Mouse (Mus musculus) kidney, postnatal 25 days (tissue): ENCODE data around the gene Gm10282.

Experiments
- DNase-seq, 2 experiments: peaks; one replicate each; pipeline ENCODE4 v3.0.0; 2021; ENCODE audit warnings: mixed read lengths in 2 of 2

The Gm10282 gene

DNA sequence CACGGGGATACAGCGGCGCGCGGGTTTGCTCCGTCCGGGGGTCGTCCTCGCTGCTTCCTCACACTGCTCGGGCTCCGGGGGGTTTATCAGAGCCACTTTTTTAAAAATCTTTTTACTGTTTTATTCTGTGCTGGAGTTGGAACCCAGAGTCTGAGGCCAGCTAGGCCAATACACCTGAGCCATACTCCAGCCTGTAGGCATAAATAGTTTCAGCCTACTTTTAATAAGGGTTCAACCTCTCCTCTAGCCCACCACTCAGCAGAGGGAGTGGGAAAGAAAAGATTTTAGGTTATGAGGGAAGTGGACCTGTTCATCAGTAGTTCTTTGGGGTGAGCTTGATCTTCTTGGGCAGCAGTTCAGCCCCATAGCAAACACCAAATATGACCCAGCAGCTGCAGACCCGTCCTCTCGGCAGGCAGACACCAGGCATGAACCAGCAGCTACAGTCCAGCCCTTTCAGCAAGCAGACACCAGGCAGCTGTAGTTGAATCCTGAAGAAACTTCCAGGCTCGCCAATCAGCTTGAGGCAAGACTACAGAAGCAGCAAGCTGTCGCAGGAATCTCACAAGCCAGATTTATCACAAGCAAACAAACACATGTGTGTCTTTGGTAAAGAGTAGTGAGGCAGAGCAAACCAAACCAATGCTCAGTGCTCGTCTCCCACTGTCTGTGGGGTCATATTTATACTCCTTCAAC, at the start of gene Gm10282:
Gm10282 (minus strand) TSS at position 51 of the 696 bp plus-strand sequence.
- no peak for DNase-seq

DNA sequence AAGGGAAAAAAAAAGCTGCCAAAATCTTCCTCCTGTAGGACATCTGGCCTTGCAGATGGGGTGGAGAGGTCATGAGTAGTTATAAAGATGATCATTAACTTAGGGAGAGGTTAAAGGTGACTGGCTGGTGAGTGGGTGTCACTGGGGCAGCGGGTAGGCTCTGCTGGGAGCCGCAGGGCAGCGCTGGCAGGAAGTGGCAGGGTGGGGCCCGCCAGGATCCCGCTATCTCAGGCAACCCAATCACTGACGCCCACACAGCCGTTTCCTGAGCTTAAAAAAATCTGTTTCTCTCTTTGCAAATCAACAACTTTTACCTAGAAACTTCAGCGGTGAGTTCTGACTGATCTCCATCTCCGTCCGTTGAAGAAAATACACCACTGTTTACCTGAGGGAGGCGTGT, 49.2 kb upstream of the Gm10282 start:
- peak; percentile 69 to 84 for DNase-seq

DNA sequence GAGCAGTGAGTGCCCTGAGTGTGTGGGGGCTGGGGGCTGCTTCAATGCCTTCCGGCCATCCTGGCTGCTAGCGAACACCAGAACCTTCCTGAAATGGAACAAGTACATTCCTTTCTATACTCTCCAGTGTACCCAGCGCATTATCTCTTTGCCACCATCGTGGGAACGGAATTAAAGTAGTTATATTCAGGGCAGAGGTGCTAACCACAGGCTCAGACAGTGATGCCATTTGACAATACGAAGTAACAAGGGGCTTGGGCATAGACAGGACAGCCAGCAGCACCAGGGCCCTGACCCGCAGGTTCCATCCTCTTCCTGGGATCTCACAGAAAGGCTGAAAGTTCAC, 48.6 kb upstream of the Gm10282 start:
- DNase-seq, result no peak

DNA sequence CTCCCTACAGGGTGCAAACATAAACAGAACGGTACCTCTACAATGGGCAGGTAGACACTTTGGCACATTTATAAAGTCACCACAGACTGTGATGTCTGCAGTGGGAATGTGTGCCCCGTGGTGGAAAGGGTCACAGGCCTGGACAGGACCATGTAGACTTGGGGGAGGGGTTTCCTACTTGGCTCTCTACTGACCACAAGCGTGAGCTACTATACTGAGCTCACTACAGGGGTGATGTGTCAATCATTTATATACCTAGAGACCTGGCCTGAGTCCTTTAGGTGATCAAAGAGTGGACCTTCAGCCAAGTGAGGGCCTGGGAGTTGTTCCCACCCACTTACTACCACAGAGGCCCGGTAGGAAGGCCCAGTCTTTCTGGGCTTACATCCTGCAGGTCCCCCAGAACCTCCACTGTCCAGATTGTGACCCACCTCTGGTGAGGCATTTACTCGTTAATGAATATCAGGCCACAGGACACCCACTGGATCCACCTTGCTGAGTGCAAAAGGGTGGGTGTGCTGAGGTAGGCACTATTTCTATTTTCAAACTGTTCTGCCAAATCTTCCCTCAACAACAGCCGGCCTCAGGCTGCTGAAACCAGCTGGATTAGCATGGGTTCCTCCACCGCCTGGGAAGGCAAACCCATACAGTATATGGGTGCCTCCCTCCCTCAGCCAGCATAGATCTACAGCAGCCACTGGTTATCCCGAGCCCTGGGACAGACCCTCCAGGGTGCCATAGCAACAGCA, 48.1 kb upstream of the Gm10282 start:
- peak; percentile 67 to 83 for DNase-seq

DNA sequence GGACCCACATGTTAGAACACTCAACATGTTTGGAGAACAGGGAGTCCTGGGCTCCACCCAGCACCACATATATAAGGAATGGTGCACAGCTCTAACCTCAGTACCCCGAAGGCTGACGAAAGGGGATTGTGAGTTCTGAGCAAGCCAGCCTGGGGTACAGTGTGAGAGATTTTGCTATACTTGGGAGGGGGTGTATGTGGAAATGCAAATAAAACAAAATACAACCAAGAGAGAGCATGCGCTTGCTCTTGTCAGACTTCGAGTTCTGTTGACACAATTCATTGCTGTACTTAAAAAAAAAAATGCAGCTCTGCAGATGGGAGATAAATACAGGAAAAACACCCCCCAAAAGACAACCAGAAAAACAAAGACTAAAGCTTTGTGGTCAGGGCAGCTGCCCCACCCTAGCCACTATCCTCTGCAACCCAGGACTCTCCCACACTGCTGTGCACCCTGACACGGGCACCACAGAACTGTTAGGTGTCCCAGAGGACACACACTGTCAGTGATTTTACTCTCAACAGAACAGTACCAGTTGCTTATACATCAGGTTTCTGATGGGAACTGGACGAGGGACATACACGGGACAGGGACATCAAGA, 46.4 kb upstream of the Gm10282 start:
- DNase-seq, result no peak

DNA sequence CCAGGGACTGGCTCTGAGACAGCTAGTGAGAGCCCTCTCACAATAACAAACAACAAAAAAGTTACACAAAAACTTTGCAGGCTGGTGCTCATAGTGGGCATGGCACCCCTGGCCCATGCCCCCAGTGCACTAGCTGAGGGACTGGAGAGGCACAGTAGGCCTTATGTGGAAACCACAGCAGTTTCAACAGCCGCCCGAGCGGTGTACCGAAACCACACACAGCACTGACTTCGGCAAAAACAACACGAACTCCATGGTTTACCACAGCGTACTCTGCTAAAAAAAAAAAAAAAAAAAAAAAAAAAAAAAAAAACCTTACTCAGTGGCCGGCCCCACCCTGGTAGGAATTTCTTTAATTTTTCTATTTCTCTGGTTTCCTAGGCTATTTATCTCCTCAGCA, 45.7 kb upstream of the Gm10282 start:
- DNase-seq, result no peak

DNA sequence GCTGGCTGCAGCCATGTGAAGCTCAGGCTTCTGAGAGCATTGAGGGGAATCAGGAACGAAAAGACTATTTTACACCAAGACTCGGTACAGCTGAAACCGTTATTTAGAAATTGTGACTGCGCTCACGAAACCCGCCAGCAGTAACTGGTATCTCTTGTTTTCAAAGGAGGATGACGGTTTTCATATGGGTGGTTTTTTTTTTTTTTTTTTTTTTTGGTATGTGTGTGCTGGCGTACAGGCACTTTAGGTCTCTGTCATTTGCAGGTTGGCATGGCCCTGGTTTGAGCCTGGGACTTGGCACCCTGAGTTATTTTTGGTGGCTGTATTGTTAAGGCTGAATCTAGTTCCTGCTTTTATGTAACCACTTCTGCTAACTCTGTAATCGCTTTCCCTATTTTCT, 44.8 kb upstream of the Gm10282 start:
- no peak for DNase-seq

DNA sequence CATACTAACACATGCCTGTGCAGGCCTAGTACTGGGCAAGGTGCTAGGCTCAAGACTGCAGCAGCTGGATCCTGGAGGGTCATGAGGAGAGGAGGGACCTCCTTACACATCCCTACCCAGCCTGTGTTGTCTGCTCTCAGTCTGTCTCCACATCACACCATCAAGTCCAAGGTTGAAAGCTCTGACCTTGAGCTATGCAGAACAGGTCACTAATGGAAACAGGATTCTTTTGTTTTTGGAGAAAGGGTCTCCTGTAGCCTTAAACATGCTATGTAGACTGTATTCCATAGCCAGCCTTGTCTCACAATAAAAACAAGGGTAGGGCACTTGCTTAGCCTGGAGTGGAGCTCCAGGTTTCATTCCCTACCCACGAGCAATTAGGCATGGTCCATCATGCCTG, 43.9 kb upstream of the Gm10282 start:
- no peak for DNase-seq

DNA sequence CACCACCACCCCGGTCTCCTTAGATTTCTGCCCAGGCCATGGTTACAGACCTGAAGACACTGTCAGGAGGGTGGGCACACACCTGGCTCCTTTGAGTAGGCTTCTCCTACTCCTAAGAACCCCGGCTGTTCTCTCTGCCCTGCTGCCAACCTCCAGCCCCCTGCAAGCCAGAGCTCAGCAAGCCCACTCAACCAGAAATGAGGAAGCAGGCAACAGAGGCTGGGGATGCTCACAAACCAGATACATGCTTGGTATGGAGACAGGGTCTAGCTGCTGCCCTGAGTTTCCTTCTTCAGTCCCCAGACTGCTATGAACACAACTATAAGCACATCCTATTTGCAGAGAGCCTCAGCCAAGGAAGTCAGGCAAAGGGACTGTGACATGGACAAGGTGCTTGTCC, 43.1 kb upstream of the Gm10282 start:
- no peak for DNase-seq

DNA sequence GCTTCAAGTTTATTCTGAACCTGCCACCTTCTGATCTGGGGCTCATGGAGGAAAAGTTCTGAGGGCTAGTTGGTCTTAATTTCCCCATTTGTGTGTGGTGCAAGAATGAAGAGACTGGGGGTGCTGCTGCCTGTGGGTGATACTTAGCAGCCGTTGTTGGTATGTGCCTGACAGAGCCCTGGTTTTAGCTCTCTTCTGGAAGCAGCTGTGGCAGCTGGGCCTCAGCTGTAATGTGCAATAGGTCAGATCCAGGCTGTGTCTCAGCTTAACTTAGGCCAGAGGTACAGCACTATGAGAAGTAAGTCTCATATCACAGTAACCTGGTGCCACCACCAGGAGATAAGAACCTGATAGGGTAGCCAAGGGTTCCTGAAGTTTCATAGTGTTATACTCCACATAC, 42.5 kb upstream of the Gm10282 start:
- DNase-seq, result no peak

DNA sequence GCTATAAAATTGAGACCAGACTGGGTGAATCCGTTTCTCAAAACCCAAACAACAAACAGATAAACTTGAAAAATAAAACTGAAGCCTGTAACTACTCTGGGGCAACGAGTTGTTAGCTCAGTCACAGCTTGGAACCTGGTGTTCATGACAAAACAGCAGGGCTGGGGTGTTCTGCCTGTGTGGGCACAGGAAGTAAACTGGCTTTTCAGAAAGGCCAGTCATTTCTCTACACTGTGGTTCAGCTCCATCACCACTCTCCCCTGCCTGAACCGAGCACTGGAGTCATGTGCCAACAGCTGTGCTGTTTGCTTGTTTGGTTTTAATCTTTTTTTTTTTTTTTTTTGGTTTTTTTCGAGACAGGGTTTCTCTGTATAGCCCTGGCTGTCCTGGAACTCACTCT, 38.7 kb upstream of the Gm10282 start:
- DNase-seq, result no peak

DNA sequence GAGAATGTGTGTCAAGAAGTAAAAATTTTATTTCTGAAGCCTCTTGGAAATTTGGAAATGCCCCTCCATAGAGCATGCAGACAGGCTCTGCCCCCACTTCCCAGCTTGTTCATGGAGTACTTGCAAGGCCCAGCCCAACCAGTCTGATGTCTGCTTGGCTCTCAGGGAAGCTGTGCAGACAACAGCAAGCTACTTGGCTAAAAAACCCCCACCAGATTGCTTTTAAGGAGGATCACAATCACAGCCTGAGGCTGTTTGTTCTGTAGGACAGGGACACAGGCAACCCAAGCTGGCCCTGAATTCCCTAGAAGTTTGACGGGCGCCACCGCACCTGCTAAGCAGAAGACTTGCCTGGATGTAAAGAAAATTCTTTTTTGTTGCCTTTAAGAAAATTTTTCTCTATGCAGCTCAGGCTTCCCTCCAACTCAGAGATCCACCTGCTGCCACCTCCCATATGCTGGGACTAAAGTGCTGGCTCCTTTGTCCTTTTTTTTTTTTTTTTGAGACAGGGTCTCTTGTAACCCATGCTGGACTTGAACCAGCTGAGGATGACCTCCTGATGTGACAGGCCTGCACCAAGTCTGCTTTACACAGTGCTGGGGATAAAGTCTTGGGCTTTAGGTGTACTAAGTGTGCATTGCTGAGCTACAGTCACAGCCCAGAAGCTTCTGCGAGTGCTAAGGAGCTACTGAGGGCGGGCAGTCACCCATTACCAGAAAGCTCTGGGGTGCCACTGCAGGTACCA, 37.7 kb upstream of the Gm10282 start:
- DNase-seq, result no peak

DNA sequence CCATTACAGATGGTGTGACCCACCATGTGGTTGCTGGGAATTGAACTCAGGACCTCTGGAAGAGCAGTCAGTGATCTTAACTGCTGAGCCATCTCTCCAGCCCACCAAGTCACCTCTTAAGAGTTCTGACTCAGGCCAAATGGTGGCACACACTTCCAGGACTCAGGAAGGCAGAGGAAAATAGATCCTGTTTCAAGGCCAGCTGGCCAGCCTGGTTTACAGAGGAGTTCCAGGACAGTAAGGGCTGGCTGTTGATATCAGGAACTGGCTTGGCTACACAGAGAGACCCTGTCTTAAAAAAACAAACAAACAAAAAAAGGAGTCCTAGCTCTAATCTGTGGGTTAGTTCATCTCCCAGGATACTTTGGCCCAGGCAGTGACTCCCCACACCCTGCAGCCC, 32.0 kb upstream of the Gm10282 start:
- no peak for DNase-seq

DNA sequence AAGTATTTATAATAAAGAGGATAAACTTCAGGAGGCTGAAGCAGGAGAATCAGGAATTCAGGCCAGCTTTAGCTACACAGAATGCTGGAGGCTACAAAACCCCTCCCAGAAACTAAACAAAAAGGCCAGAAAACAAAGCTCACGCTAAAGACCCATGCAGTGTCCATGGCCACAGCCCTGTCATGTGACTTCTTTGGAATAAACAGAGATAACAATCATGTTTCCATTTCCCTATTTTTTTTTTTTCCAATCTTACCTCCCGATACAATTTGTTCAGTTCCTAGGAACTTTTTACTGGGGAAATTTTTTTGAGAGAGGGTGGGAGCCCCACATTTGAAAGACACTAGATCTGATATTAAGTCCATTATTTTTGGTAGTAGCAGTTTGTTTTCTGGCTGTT, 31.2 kb upstream of the Gm10282 start:
- peak in 1 of 2 experiments; percentile 24 for DNase-seq

DNA sequence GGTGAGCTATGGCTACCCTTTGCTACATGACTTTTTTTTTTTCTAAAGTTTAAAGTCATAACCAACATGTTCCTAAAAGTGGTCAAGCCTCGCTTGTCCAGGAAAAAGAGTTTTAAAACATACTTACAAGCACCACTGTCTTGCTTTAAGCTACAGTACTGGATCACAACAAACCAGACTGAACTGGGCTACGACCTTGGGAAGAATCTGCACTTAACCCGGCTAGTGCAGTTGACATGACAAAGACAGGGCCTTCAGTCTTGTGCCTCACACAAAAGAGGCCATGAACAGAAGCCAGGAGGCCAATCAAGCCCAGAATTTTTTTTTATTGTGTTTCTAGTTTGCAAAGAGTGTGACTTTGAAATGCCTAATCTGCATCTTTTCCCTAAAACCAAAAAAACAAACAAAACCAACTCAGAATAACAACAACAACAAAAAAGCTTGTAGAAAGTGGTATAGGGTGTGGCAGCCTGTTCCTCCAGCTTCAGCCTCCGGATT, 29.1 kb upstream of the Gm10282 start:
- DNase-seq, result no peak

DNA sequence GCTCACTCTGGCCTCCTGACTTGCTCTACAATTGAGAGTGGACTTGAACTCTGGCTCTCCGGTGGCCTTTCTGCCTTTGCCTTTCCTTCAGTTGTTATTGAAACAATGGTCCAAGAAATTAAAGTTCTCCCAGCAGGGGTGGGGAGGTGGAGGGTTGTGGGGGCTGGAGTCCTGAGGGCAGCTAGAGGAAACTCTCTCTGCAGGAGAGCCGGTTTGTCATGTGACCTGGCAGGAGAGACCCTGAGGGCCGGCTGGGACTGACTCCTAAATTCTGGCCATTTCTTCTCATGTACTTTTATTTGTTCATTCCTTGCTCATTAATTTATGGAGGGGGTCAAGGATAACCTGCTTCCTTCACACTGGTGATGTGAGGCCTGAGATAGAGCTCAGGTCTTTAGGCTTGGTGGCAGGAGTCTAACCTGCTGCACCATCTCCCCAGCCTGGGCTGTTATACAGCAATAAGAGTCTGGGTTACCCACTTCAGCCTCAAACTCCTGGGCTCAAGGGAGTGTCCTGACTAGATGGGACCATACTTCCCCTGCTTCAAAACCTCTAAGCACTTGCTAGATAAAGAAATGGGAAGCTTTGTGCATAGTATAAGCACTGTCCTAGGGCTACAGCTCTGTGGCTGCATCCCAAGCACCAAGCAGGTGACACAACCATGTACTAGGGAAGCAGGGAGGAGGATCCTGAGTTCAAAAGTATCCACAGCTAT, 28.5 kb upstream of the Gm10282 start:
- no peak for DNase-seq

DNA sequence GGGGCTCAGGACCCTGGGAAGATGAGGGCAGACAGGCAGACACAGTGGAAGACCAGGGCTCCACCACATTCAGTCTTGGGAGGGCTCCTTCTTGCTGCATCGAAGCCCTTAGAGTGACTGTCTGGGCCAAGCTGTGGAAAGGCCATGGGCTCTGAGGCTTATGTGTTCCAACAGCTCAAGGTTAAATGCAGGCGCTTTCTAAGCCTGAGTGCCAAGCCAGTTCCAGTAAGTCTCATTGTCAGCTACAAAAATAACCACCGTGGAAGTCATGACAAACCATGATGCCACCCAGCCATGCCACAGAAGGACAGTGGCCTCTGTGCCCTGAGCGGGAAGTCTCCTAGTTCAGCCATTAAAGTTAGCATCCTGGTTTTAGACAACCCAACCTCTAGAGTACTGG, 26.6 kb upstream of the Gm10282 start:
- no peak for DNase-seq

DNA sequence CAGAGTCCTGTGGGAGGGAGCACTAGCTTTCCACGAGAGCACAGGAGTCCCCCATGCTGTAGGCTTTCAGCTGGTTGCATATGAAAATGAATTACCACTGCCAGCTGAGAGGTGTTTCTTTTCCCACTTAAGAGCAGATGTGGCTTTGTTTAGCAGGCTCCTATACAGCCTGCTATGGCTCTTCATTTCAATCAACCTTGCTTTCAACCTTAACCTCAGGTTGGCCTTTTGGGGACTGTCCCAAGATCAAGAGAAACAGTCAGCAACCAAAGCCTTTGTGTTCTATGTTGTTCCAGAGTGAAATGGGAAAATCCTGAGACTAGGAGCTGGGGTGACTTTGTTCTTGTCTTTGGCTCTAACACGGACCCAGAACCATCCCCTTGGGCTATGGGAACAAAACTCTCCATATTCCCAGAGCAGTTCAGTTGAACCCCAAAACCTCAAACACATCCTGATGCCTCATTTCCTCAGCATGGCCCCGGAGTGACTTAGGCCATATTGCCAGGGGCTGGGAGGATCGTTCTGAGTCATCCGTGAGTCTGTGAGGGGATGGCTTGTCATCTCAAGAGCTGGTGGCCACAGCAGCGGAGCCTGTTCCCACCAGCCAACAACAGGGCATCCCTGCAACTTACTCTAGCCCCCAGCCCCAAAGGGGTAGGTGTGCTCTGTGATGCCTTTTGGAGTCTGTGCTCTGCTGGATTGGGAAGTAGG, 25.9 kb upstream of the Gm10282 start:
- DNase-seq, result no peak

DNA sequence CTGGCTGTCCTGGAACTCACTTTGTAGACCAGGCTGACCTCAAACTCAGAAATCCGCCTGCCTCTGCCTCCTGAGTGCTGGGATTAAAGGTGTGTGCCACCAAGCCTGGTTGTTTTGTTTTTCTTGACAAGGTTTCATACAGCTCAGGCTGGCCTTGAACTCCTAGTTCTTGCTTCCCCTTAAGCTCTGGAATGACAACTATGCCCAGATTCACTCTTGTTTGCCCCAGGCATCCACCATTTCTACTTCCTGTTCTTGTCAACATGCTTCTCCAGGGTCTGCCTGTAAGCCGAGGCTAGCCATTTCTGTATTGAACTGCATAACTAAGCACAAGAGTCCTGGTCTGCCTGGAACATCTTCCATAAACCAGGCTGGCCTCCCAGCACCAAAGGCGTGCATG, 24.1 kb upstream of the Gm10282 start:
- DNase-seq, result no peak

DNA sequence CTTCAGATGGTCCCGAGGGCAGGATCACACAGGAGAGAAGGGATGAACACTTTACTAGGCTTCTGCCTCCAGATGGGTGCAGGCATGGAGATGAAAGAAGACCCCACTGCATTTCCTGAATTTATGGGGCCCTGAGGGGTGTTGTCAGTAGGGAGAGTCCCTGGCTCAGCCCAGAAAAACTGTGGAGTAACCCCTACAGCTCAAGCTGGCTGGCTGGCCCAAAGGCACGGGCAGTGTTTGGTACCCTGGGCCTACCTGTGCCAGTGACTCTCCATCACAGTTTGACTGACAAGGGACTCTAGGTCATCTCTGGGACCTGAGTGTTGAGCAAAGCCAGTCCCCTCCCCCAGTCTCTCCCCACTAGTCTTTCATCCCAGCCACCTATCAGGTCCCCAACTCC, 19.6 kb upstream of the Gm10282 start:
- DNase-seq, result no peak

DNA sequence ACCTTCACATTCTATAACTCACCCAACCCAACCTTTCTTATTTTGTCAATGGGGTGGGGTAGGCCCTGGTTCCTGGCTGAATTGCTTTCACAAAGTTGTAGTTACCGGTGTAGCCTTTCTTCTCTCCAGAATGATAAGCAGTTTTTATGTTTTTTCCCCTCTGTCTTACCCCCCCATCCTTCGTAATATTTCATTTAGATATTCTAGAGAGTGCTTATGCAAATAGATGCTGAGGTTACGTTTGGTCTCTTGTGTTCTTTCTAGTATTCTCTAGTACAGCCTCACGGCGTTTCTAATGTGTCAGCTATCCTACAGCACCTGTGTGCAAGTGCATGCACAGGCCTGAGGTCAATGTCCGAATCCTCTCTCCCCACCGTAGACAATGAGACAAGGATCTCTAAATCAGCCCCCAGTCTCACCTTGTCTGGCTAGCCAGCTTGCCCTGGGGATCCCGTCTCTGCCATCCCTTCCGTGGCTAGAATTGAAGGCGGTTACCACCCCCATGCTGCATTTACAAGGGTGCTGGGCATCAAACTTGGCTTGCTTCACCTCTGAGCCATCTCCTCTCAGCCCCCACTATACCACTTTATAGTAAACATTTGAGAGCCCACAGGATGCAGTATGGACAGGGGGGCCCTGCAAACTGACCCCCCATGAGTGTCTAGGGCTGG, 19.1 kb upstream of the Gm10282 start:
- no peak for DNase-seq
